Mouse (Mus musculus) thymus, adult 2 months (tissue): ENCODE measurements around the gene Slc17a5. TPM values are rescaled to one million over a fixed set of nuclear protein-coding genes. Genes with fewer than 3 reads are reported as not detected.

Experiments used
- DNase-seq: peaks from one replicate; pipeline ENCODE4 v3.0.0; 2021
- H3K27ac ChIP-seq: fragments of 200-500 bp; 2 replicates; pipeline ENCODE4 v1.5.1; 2012; ENCODE audit warnings: low read length, control low read depth; ENCODE audit not compliant: control insufficient read depth, insufficient read depth
- H3K27me3 ChIP-seq: fragments of 200-500 bp; 2 replicates; pipeline ENCODE4 v1.6.1; 2012; ENCODE audit warnings: mild to moderate bottlenecking, low read length, moderate library complexity, mixed read lengths; ENCODE audit not compliant: control insufficient read depth, insufficient read depth
- H3K36me3 ChIP-seq: fragments of 200-500 bp; 2 replicates; pipeline ENCODE4 v1.6.1; 2012; ENCODE audit warnings: mild to moderate bottlenecking, low read length, moderate library complexity; ENCODE audit not compliant: control insufficient read depth, insufficient read depth
- H3K4me1 ChIP-seq: fragments of 200-500 bp; replicated peaks from 2 replicates; pipeline ENCODE4 v1.6.1; 2012; ENCODE audit warnings: low read length; ENCODE audit not compliant: control insufficient read depth, insufficient read depth
- H3K4me3 ChIP-seq: fragments of 200-500 bp; 2 replicates; pipeline ENCODE4 v1.5.1; 2012; ENCODE audit warnings: mild to moderate bottlenecking, low read length, control low read depth, moderate library complexity; ENCODE audit not compliant: control insufficient read depth, insufficient read depth
- CTCF ChIP-seq: fragments of 200-500 bp; IDR thresholded peaks from 2 replicates; pipeline ENCODE4 v1.5.1; 2012; ENCODE audit warnings: mild to moderate bottlenecking, control low read depth, low read length, moderate library complexity, borderline replicate concordance; ENCODE audit not compliant: control insufficient read depth, poor library complexity, insufficient read depth; ENCODE audit errors: extremely low read depth
- POLR2A ChIP-seq: fragments of 200-500 bp; IDR thresholded peaks from 2 replicates; pipeline ENCODE4 v1.6.1; 2012; ENCODE audit warnings: mild to moderate bottlenecking, low read length, control low read depth, moderate library complexity; ENCODE audit not compliant: control insufficient read depth, poor library complexity, insufficient read depth; ENCODE audit errors: extremely low read depth
- WGBS: fragments of 180-500 bp; shearing (Covaris S2); methylation state at CpG from one replicate; pipeline ENCODE4 v1.1.7; 2018; 5-methylcytosine and 5-hydroxymethylcytosine counted together
- polyA plus RNA-seq: library from polyadenylated mRNA; depleted of rRNA; stranded (reverse); fragments of >200 nt; gene quantifications from 2 replicates; pipeline ENCODE4 v1.2.3, GENCODE M21; 2012

Gene Slc17a5
- polyA plus RNA-seq, 1 experiment: 16.6 TPM

- no peaks in the 10 kb centered on the region for H3K4me1 ChIP-seq
- 55% methylated on average over 18 of the region's 18 CpGs for WGBS
- TF ChIP-seq POLR2A: no peak
- no peak for TF ChIP-seq CTCF
- H3K27ac ChIP-seq: peak overlapping the region; percentile 84
- peak overlapping the region; percentile 32; the same call in 1 of the 2 replicates for H3K4me3 ChIP-seq
- peak; percentile 56 for DNase-seq
- no peaks in the 10 kb centered on the region for H3K27me3 ChIP-seq
- no peaks in the 10 kb centered on the region for H3K36me3 ChIP-seq
Observed at GRCm38 (mm10) chr9:78533296-78533935, 54.4 kb downstream of the Slc17a5 start.

- DNase-seq: no peak
- no peaks in the 10 kb centered on the region for H3K4me1 ChIP-seq
- 93% methylated on average over 9 of the region's 9 CpGs for WGBS
Observed at GRCm38 (mm10) chr9:78532341-78532819, 55.5 kb downstream of the Slc17a5 start.

GRCm38 (mm10) chr9:78531816-78532215 lies 56.0 kb downstream of the Slc17a5 start:
- H3K27me3 ChIP-seq: no peaks in the 10 kb centered on the region
- WGBS: 77% methylated on average over 5 of the region's 5 CpGs
- H3K4me3 ChIP-seq: no peak overlapping the region
- H3K4me1 ChIP-seq: no peaks in the 10 kb centered on the region
- no peak overlapping the region for H3K27ac ChIP-seq
- no peaks in the 10 kb centered on the region for H3K36me3 ChIP-seq
- DNase-seq: no peak
- no peak for TF ChIP-seq CTCF
- TF ChIP-seq POLR2A: no peak

More at GRCm38 (mm10) chr9:78532341-78532819, 55.5 kb downstream of the Slc17a5 start:
- no peak for TF ChIP-seq POLR2A
- H3K36me3 ChIP-seq: no peaks in the 10 kb centered on the region
- H3K4me3 ChIP-seq: no peak overlapping the region
- H3K27ac ChIP-seq: no peak overlapping the region
- H3K27me3 ChIP-seq: no peaks in the 10 kb centered on the region

GRCm38 (mm10) chr9:78527767-78528381 lies 60.0 kb downstream of the Slc17a5 start:
- Histone ChIP-seq H3K36me3 (no peaks in the 10 kb centered on the region), H3K27ac (no peak overlapping the region), H3K4me1 (no peaks in the 10 kb centered on the region), H3K4me3 (peak overlapping the region; percentile 34), H3K27me3 (no peaks in the 10 kb centered on the region)
- TF ChIP-seq CTCF: peak; percentile 67; the same call in 1 of the 2 replicates
- TF ChIP-seq POLR2A: no peak
- under 1% methylated on average over 16 of the region's 16 CpGs for WGBS
- peak; percentile 82 for DNase-seq

GRCm38 (mm10) chr9:78527301-78527761 lies 60.5 kb downstream of the Slc17a5 start:
- Histone ChIP-seq H3K27me3 (no peaks in the 10 kb centered on the region), H3K4me1 (no peaks in the 10 kb centered on the region), H3K27ac (no peak overlapping the region), H3K36me3 (no peaks in the 10 kb centered on the region), H3K4me3 (peak overlapping the region; percentile 34)
- under 1% methylated on average over 24 of the region's 24 CpGs for WGBS
- peak; percentile 74 for DNase-seq
- TF ChIP-seq POLR2A (no peak), CTCF (peak; percentile 80)

GRCm38 (mm10) chr9:78526206-78526605 lies 61.6 kb downstream of the Slc17a5 start:
- peaks cover 3% of the 10 kb centered on the region for H3K4me1 ChIP-seq
- no peak for DNase-seq
- no peak overlapping the region for H3K4me3 ChIP-seq
- no peaks in the 10 kb centered on the region for H3K36me3 ChIP-seq
- H3K27ac ChIP-seq: no peak overlapping the region
- no peaks in the 10 kb centered on the region for H3K27me3 ChIP-seq
- TF ChIP-seq CTCF (no peak), POLR2A (no peak)
- 90% methylated on average over 2 of the region's 2 CpGs for WGBS
